Mouse (Mus musculus): ENCODE data around the gene Kif26b.

The Kif26b gene

GRCm38 (mm10) chr1:178855974-178856373 lies 327.0 kb downstream of the Kif26b start:
- no peak for DNase-seq

DNA sequence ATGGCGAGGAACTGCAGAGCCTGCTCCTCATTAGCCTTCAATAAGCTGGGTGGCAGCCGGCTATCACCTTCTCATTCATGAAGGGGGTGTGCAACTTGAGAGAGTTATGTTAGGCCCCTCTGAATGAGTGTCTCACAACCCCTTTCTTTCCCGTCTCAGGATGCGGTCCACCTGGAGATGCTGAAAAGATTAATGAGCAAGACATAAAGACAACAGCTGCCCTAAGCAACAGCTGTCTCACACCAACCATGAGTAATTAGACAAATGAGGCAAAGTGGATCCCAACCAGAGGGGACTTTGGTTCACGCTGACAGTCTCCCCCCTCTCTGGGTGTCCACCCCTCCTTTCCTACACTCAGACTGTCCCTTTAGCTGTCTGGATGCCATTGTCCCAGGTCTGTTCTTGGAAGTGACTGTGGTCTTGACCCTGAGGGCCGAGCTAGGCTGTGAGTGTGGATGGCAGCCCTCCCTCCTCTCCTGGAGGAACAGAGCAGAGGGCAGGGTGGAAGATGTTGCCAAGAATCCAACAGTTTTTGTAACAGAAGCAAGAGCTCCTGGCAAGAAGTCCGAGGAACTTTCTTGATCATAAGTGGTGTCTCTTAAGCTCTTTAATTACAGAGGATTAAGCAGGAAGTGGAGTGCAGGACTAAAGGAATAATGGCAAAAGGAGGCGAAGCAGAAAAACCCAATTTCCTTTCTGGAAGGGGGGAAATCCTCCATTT lies 331.9 kb downstream of the Kif26b start:
- no peak for DNase-seq

GRCm38 (mm10) chr1:178861392-178861762 lies 332.5 kb downstream of the Kif26b start:
- no peak for DNase-seq

DNA sequence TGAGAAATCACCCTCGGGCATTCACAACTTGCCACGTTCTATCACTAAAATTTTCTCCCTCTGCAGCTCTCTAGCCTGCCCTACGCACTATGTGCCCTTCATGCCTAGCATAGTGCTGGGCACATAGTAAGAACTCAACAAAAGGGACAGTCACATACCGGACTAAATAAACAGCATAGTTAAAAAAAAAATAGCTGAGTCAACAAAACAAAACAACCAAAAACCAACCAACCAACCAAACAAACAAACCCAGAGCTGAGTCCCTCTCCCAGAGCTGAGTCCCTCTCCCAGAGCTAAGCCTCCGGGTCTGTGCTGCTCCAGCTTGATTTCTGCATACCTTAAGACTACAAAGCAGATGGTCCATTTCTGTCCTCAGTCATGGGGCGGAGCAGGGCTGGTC lies 334.8 kb downstream of the Kif26b start:
- DNase-seq = no peak

DNA sequence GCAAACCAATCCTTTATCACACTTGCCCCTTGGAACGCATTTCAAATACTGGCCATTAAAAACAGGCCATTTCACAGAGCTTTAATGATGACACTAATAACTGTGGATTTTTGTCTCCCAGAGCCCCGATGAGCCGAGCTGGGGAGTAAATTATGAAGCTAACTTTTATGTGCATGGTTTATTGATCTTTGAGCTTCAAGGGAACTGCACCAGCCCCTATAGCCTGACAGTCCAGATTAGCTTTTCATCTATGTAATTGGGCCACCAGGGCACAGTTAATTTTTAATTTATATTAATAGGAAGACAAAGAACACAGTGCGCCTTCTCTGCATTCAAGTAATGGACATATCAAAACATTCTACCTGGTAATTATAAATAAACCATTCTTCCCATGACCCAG lies 335.4 kb downstream of the Kif26b start:
- no peak for DNase-seq

GRCm38 (mm10) chr1:178866757-178867156 lies 337.8 kb downstream of the Kif26b start:
- no peak for DNase-seq

DNA sequence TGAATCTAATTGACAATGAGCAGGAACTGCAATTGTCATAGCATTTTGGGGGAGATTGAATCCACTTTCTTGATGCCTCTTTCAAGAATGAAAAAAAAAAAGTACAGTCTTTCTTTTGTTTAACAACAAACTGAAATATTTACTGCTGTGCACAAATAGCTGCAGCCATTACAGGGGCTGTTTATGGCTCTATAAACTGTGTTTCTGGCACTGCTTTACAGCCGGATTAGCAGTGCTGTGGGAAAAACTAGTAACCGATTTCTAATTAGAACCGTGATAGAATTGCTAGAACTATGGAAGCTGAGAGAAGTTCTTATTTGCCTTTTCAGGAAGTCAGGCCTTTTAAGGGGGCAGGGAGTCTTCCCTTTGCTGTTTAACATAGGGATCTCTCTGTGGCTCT lies 342.1 kb downstream of the Kif26b start:
- no peak for DNase-seq

DNA sequence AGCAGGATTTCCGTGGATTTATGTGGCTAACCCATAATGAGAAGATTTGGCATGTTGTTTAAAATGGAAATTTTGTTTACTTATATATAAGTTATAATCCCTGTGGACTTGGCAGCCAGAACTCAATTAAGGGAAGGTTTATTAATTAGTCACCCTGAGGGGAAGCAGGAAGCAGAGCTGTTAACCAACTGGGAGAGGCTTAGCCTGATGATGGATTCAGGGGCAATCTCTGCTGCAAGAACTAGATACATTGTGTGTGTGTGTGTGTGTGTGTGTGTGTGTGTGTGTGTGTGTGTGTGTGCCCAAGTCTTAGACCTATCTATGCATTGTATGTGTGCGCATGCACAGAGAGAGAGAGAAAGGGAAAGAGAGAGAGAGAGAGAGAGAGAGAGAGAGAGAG lies 348.0 kb downstream of the Kif26b start:
- DNase-seq = no peak

DNA sequence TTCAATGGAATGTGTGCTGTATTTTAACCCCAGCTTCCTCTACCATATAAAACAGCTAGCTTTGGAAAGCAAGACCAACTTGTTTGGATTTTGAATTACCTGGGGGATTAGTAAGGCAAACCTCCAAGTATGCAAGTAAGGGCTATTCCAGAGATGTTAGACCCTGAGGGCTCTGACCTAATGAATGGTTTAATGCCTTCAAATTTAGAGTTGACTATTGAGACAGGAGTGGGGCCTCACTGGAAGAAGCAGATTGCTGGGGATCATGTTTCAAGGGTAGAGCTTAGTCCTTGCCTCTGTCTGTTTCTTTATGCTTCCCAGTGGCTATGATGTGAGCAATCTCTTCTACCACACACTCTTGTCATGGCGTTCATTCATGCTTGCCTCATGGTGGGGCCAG lies 349.8 kb downstream of the Kif26b start:
- DNase-seq = no peak

DNA sequence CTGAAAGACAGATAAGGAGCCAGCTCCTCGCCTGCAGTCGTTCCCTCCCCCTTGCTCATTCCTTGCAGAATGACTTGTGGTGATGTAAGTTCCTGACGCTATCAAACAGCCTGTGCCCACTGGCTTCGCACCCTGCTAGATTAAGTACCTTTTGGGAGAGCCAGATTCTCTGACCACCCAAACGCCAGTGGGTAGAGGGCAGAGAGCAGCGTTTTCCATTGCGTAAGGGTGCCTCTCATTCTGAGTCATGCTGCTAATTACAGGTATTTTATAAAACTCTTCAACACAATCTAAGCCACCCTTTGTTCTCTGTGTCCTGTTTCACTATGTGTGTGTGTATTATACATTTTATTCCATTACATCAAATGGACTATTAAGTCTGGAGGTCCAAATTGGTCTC lies 352.0 kb downstream of the Kif26b start:
- DNase-seq = no peak

GRCm38 (mm10) chr1:178886671-178887070 lies 357.7 kb downstream of the Kif26b start:
- DNase-seq = no peak

DNA sequence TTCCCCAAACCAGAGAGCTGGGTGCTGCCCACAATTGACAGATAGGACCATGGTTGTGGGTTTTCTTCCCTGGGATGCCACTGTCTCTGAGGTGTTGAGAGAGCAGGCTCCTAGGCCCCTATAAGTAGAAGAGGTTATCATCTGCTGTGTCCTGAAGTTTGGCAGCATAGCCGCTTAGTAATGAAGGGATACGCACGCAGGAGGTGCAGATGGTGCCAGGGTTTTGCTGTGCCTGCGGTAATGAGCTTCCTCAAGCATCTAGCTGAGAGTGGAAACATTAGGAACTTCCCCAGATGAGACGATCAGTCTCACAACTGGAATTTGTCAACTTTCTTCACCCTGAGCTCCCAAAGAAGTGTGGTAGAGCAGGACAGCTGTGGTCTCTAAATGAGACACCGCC lies 363.5 kb downstream of the Kif26b start:
- DNase-seq = no peak

GRCm38 (mm10) chr1:178893229-178894080 lies 364.5 kb downstream of the Kif26b start:
- DNase-seq = no peak

DNA sequence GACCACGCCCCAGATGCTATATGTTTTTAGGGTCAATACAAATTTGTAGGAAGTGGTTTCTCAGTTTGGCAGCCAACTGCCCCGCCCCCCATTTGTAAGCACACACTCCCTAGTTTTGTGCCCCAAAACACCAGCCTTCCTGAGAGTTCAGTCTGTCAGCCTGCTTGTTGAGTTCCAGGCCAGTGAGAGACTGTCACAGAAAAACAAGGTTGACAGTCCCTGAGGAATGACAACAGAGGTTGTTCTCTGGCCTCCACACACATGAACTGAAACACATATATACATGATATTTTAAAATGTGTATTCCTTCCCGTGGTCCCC lies 365.1 kb downstream of the Kif26b start:
- DNase-seq = no peak

DNA sequence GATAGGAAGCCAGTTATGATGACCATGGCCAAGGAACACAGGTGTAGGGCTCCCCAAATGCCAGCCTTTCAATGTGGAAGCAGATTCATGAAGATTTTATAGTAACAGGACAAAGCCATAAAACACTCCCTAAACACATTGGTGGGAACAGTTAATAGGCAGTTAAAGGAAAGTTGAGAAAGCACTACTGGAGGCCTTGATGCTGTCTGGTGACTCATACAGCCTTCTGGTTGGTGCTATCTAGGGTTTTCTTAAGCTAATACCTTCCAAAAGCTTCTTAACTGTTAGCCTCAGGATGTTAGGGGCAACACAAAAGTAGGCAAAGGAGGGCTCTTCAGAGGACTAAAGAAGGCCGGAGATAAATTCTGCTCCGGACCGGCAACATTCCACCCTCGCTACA lies 366.7 kb downstream of the Kif26b start:
- no peak for DNase-seq

- peak; percentile 37 to 60 for DNase-seq
These were observed 382.0 kb downstream of the Kif26b start for GRCm38 (mm10) chr1:178910951-178911350.

- no peak for DNase-seq
These were observed 384.2 kb downstream of the Kif26b start for GRCm38 (mm10) chr1:178912936-178913716.

DNA sequence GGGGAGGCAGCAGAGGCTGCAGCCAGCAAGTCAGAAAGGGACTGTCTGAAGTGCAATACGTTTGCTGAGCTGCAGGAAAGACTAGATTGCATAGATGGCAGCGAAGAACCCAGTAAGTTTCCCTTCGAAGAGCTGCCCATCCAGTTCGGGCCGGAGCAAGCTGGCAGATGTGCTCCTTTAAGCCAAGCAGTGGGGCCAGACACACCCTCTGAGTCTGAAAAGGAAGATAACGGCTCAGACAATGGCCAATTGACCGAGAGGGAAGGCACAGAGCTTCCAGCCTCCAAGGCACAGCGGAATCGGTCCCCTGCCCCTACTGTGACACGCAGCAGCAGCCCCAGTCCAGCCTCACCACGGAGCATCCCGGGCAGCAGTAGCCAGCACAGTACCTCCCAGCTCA lies 386.1 kb downstream of the Kif26b start:
- no peak for DNase-seq

DNA sequence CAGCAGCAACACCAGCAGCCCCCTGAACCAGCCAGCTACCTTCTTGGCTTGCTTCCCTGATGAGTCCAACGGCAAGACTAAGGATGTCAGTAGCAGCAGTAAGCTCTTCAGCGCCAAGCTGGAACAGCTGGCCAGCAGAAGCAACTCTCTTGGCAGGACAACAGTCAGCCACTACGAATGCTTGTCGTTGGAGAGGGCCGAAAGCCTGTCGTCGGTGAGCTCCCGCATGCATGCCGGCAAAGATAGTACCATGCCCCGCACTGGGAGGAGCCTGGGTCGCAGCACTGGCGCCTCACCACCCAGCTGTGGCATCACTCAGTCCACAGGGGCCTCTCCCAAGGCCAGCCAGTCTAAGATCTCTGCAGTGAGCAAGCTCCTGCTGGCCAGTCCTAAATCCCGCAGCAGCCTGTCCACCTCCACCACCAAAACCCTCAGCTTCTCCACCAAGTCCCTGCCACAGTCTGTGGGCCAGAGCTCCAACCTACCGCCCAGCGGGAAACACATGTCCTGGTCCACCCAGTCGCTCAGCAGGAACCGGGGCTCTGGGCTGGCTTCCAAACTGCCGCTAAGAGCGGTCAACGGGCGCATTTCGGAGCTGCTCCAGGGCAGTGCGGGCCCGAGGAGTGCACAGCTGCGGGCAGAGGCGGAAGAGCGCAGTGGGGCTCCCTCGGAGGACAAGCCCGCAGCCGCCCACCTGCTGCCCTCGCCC lies 388.4 kb downstream of the Kif26b start:
- DNase-seq = peak in 1 of 2 experiments; percentile 41

- DNase-seq = no peak
These were observed 395.7 kb downstream of the Kif26b start for GRCm38 (mm10) chr1:178924492-178925183.

GRCm38 (mm10) chr1:178929531-178929930 lies 400.6 kb downstream of the Kif26b start:
- DNase-seq = no peak

GRCm38 (mm10) chr1:178933953-178934637 lies 405.2 kb downstream of the Kif26b start:
- no peak for DNase-seq

Measured in cerebellum, postnatal 14 days (tissue).